Mouse (Mus musculus) CH12.LX (cell line): ENCODE measurements at regions not wholly inside any gene's neighbourhood (a gene's known extent, or its start where the extent isn't known, plus 50 kb on each side); places are given as distances from the start of the nearest gene placed in this dataset.

Source experiments
- DNase-seq: peaks from one replicate; pipeline ENCODE4 v3.0.0-alpha.2; 2013; ENCODE audit errors: extremely low read depth
- H3K27ac ChIP-seq: 2 replicates; pipeline ENCODE4 v1.5.1; 2012; ENCODE audit warnings: low read depth, mild to moderate bottlenecking, control low read depth, moderate library complexity; ENCODE audit not compliant: insufficient read depth
- H3K27me3 ChIP-seq: replicated peaks from 2 replicates; pipeline ENCODE3; 2012; ENCODE audit warnings: inconsistent platforms
- H3K36me3 ChIP-seq, 2 experiments: replicated peaks in 1 of 2; 2 replicates each; pipeline versions ENCODE3 to v1.6.1; 2012; ENCODE audit warnings: inconsistent platforms in 1 of 2, low read length in 1 of 2, mild to moderate bottlenecking in 1 of 2, mixed read lengths in 1 of 2, moderate library complexity in 1 of 2; ENCODE audit not compliant: control insufficient read depth in 1 of 2, insufficient read depth in 1 of 2
- H3K4me1 ChIP-seq, 2 experiments: 2 replicates each; pipeline ENCODE4 v1.6.1; 2012; ENCODE audit warnings: inconsistent platforms in 1 of 2, moderate library complexity in 1 of 2; ENCODE audit not compliant: insufficient read depth in 2 of 2, control insufficient read depth in 1 of 2
- H3K4me2 ChIP-seq: 2 replicates; pipeline ENCODE4 v1.6.1; 2012; ENCODE audit warnings: low read depth, mild to moderate bottlenecking, control low read depth; ENCODE audit not compliant: poor library complexity, insufficient read depth, severe bottlenecking
- H3K4me3 ChIP-seq, 3 experiments: fragments of 150-350 bp in 1 of 3; sonication (generic) in 1 of 3; replicated peaks in 1 of 3; 2 replicates each; pipeline versions ENCODE3 to v1.5.1; 2011 to 2012; ENCODE audit warnings: low read depth in 2 of 3, low read length in 2 of 3, mild to moderate bottlenecking in 2 of 3, moderate library complexity in 2 of 3, control low read depth in 1 of 3, improper control_type of control experiment in 1 of 3, inconsistent platforms in 1 of 3, mixed read lengths in 1 of 3; ENCODE audit not compliant: poor library complexity in 1 of 3
- H3K79me2 ChIP-seq: replicated peaks from 2 replicates; pipeline ENCODE4 v1.6.1; 2012; ENCODE audit warnings: mild to moderate bottlenecking, moderate library complexity; ENCODE audit not compliant: control insufficient read depth, poor library complexity, insufficient read depth, severe bottlenecking; ENCODE audit errors: extremely low read depth
- H3K9ac ChIP-seq: 2 replicates; pipeline ENCODE4 v1.6.1; 2012; ENCODE audit warnings: low read depth, mild to moderate bottlenecking, control low read depth, moderate library complexity; ENCODE audit not compliant: insufficient read depth
- H3K9me3 ChIP-seq: replicated peaks from 2 replicates; pipeline ENCODE3; 2012; ENCODE audit warnings: low read length, inconsistent platforms, mixed read lengths
- CHD1 ChIP-seq: IDR thresholded peaks from 2 replicates; pipeline ENCODE4 v1.6.1; 2012; ENCODE audit warnings: low read depth, low read length, improper control_type of control experiment, inconsistent platforms
- ELF1 ChIP-seq: IDR thresholded peaks from 2 replicates; pipeline ENCODE4 v1.6.1; 2014; ENCODE audit warnings: low read depth, mild to moderate bottlenecking, inconsistent platforms, low read length, improper control_type of control experiment
- ETS1 ChIP-seq: conservative IDR thresholded peaks from 2 replicates; pipeline ENCODE4 v1.6.1; 2012; ENCODE audit warnings: low read depth, mild to moderate bottlenecking, inconsistent platforms, low read length, improper control_type of control experiment, moderate library complexity
- HCFC1 ChIP-seq: IDR thresholded peaks from 2 replicates; pipeline ENCODE4 v1.6.1; 2012; ENCODE audit warnings: low read depth, mild to moderate bottlenecking, inconsistent platforms, low read length, improper control_type of control experiment
- JUND ChIP-seq: conservative IDR thresholded peaks from 2 replicates; pipeline ENCODE4 v1.6.1; 2011; ENCODE audit warnings: low read depth, low read length, improper control_type of control experiment
- KAT2A ChIP-seq: IDR thresholded peaks from 2 replicates; pipeline ENCODE4 v1.6.1; 2012; ENCODE audit warnings: low read length, improper control_type of control experiment, inconsistent platforms; ENCODE audit not compliant: insufficient replicate concordance
- MAFK ChIP-seq: IDR thresholded peaks from 2 replicates; pipeline ENCODE4 v1.6.1; 2011; ENCODE audit warnings: low read length, improper control_type of control experiment; ENCODE audit not compliant: insufficient replicate concordance
- MAX ChIP-seq: IDR thresholded peaks from 2 replicates; pipeline ENCODE4 v1.6.1; 2011; ENCODE audit warnings: low read length, improper control_type of control experiment
- MAZ ChIP-seq: IDR thresholded peaks from 2 replicates; pipeline ENCODE4 v1.6.1; 2012; ENCODE audit warnings: low read depth, mild to moderate bottlenecking, inconsistent platforms, low read length, improper control_type of control experiment, moderate library complexity
- MEF2A ChIP-seq: IDR thresholded peaks from 2 replicates; pipeline ENCODE4 v1.6.1; 2014; ENCODE audit warnings: low read depth, mild to moderate bottlenecking, inconsistent platforms, low read length, improper control_type of control experiment, borderline replicate concordance
- MYC ChIP-seq: IDR thresholded peaks from 2 replicates; pipeline ENCODE4 v1.6.1; 2011; ENCODE audit warnings: low read depth, mild to moderate bottlenecking, improper control_type of control experiment, low read length
- POLR2AphosphoS2 ChIP-seq: IDR thresholded peaks from 2 replicates; pipeline ENCODE4 v1.6.1; 2011; ENCODE audit warnings: low read depth, low read length, improper control_type of control experiment
- RCOR1 ChIP-seq: conservative IDR thresholded peaks from 2 replicates; pipeline ENCODE4 v1.6.1; 2012; ENCODE audit warnings: low read depth, mild to moderate bottlenecking, inconsistent platforms, low read length, improper control_type of control experiment
- SIN3A ChIP-seq: IDR thresholded peaks from 2 replicates; pipeline ENCODE4 v1.6.1; 2012; ENCODE audit warnings: low read length, improper control_type of control experiment, inconsistent platforms
- SMC3 ChIP-seq: IDR thresholded peaks from 2 replicates; pipeline ENCODE4 v1.6.1; 2011; ENCODE audit warnings: low read depth, low read length, improper control_type of control experiment
- TCF12 ChIP-seq: IDR thresholded peaks from 2 replicates; pipeline ENCODE4 v1.6.1; 2014; ENCODE audit warnings: low read depth, mild to moderate bottlenecking, inconsistent platforms, low read length, improper control_type of control experiment
- UBTF ChIP-seq: IDR thresholded peaks from 2 replicates; pipeline ENCODE4 v1.6.1; 2012; ENCODE audit warnings: low read depth, mild to moderate bottlenecking, inconsistent platforms, low read length, improper control_type of control experiment, moderate library complexity
- USF2 ChIP-seq: conservative IDR thresholded peaks from 2 replicates; pipeline ENCODE4 v1.6.1; 2011; ENCODE audit warnings: low read depth, low read length, improper control_type of control experiment
- ZC3H11A ChIP-seq: IDR thresholded peaks from 2 replicates; pipeline ENCODE4 v1.6.1; 2012; ENCODE audit warnings: low read depth, mild to moderate bottlenecking, inconsistent platforms, low read length, improper control_type of control experiment
- ZKSCAN1 ChIP-seq: IDR thresholded peaks from 2 replicates; pipeline ENCODE4 v1.6.1; 2012; ENCODE audit warnings: low read depth, inconsistent platforms, low read length, improper control_type of control experiment, borderline replicate concordance
- ZMIZ1 ChIP-seq: IDR thresholded peaks from 2 replicates; pipeline ENCODE4 v1.6.1; 2012; ENCODE audit warnings: low read depth, mild to moderate bottlenecking, inconsistent platforms, low read length, improper control_type of control experiment
- ZNF384 ChIP-seq: IDR thresholded peaks from 2 replicates; pipeline ENCODE4 v1.6.1; 2012; ENCODE audit warnings: low read depth, low read length, improper control_type of control experiment, inconsistent platforms
- dilution Hi-C: fragments of 300-500 bp; cut with MboI; formaldehyde crosslinking; loops from 2 replicates; pipeline ENCODE4 v1.14.3; 2020; ENCODE audit warnings: low sequenced_read_pairs; ENCODE audit not compliant: extremely low pct_unique_long_range_greater_than_20kb, extremely low pct_ligation_motif_present
- in situ Hi-C: fragments of 300-500 bp; cut with MboI; formaldehyde crosslinking; loops from 3 replicates; pipeline ENCODE4 v1.14.3; 2019; ENCODE audit warnings: low sequenced_read_pairs, low pct_ligation_motif_present, low pct_unique_long_range_greater_than_20kb, mixed read lengths

GRCm38 (mm10) chr13:107597217-107597616 lies 447.0 kb upstream of the Smim15 start:
- TF ChIP-seq ZMIZ1 (no peak), ELF1 (no peak), MAZ (no peak), MAX (no peak), JUND (no peak), ZC3H11A (no peak)
- no peaks in the 10 kb centered on the region for H3K27me3 ChIP-seq
- H3K9me3 ChIP-seq, result no peaks in the 10 kb centered on the region
- no peaks in the 10 kb centered on the region for H3K36me3 ChIP-seq
- in situ Hi-C loops (no loop called here), dilution Hi-C loops (no loop called here)
- H3K4me2 ChIP-seq, result no peak overlapping the region
- H3K27ac ChIP-seq, result no peak overlapping the region
- H3K4me3 ChIP-seq, result no peak overlapping the region
- H3K4me1 ChIP-seq, result no peaks in the 10 kb centered on the region
- H3K79me2 ChIP-seq, result no peaks in the 10 kb centered on the region
- H3K9ac ChIP-seq, result no peak overlapping the region
- no peak for DNase-seq

GRCm38 (mm10) chr13:107596183-107596582 lies 448.1 kb upstream of the Smim15 start:
- no peaks in the 10 kb centered on the region for H3K36me3 ChIP-seq
- H3K4me2 ChIP-seq, result no peak overlapping the region
- H3K79me2 ChIP-seq, result no peaks in the 10 kb centered on the region
- dilution Hi-C loops, result no loop called here
- H3K9me3 ChIP-seq, result no peaks in the 10 kb centered on the region
- no peak for TF ChIP-seq ZNF384
- TF ChIP-seq KAT2A, result no peak
- TF ChIP-seq ZKSCAN1, result no peak
- no peak for TF ChIP-seq MEF2A
- TF ChIP-seq ETS1, result no peak
- no peak for TF ChIP-seq MAX
- TF ChIP-seq SIN3A, result no peak
- no peak for TF ChIP-seq CHD1
- TF ChIP-seq UBTF, result no peak
- no peak for TF ChIP-seq HCFC1
- TF ChIP-seq POLR2AphosphoS2, result no peak
- no peak for TF ChIP-seq JUND
- no peak for TF ChIP-seq USF2
- no peak for TF ChIP-seq MAFK
- TF ChIP-seq SMC3, result no peak
- TF ChIP-seq MYC, result no peak
- TF ChIP-seq TCF12, result no peak
- no peak for TF ChIP-seq RCOR1
- TF ChIP-seq, all 38 proteins: peak for 0
- Histone ChIP-seq H3K9ac (no peak overlapping the region), H3K4me1 (no peaks in the 10 kb centered on the region), H3K27ac (no peak overlapping the region), H3K27me3 (no peaks in the 10 kb centered on the region), H3K4me3 (no peak overlapping the region)
- no peak for DNase-seq
- in situ Hi-C loops, result no loop called here
